Mouse (Mus musculus) liver, embryonic 15.5 days (tissue): Measurements from ENCODE around the gene Olfr803. TPM values are rescaled to one million over a fixed set of nuclear protein-coding genes. Genes with fewer than 3 reads are reported as not detected.

Experiments used
- ATAC-seq: fragments of 200-750 bp; cut with Nextera tagmentation; 2 replicates; pipeline ENCODE4 v1.8.0; 2017; ENCODE audit warnings: moderate number of reproducible peaks, mild to moderate bottlenecking, moderate library complexity; ENCODE audit not compliant: insufficient read depth
- H3K27ac ChIP-seq: fragments of 300-500 bp; sonication (generic); replicated peaks from 2 replicates; pipeline ENCODE4 v1.5.1; 2015; ENCODE audit warnings: mild to moderate bottlenecking, inconsistent platforms
- H3K27me3 ChIP-seq: fragments of 300-500 bp; sonication (generic); 2 replicates; pipeline ENCODE4 v1.6.1; 2015; ENCODE audit warnings: mild to moderate bottlenecking, inconsistent platforms
- H3K36me3 ChIP-seq: fragments of 300-500 bp; sonication (generic); replicated peaks from 2 replicates; pipeline ENCODE4 v1.6.1; 2015; ENCODE audit warnings: moderate library complexity, mild to moderate bottlenecking, inconsistent platforms
- H3K4me1 ChIP-seq: fragments of 300-500 bp; sonication (generic); replicated peaks from 2 replicates; pipeline ENCODE4 v1.6.1; 2015; ENCODE audit warnings: inconsistent platforms
- H3K4me2 ChIP-seq: fragments of 300-500 bp; sonication (generic); 2 replicates; pipeline ENCODE4 v1.6.1; 2015; ENCODE audit warnings: moderate library complexity, mild to moderate bottlenecking, inconsistent platforms
- H3K4me3 ChIP-seq: fragments of 300-500 bp; sonication (generic); replicated peaks from 2 replicates; pipeline ENCODE4 v1.5.1; 2015; ENCODE audit warnings: mild to moderate bottlenecking, inconsistent platforms
- H3K9ac ChIP-seq: fragments of 300-500 bp; sonication (generic); 2 replicates; pipeline ENCODE4 v1.6.1; 2015; ENCODE audit warnings: moderate library complexity, mild to moderate bottlenecking, inconsistent platforms
- H3K9me3 ChIP-seq: fragments of 300-500 bp; sonication (generic); replicated peaks from 2 replicates; pipeline ENCODE4 v1.6.1; 2016; ENCODE audit warnings: inconsistent platforms
- WGBS: fragments of 180-500 bp; shearing (Covaris S2); methylation state at CpG from one replicate; pipeline ENCODE4 v1.1.7; 2015; ENCODE audit warnings: mixed read lengths; ENCODE audit not compliant: insufficient replicate concordance; 5-methylcytosine and 5-hydroxymethylcytosine counted together
- microRNA-seq: library from miRNA; unstranded; fragments of <30 nt; microRNA quantifications from one replicate; pipeline ENCODE4, GENCODE M21; 2016
- polyA plus RNA-seq: library from polyadenylated mRNA; unstranded; fragments of >200 nt; fragmentation: Nextera tagmentation; extraction: Ambion mirVana; gene quantifications from 2 replicates; pipeline ENCODE4 v1.2.1, GENCODE M21; 2015

Gene Olfr803
- polyA plus RNA-seq, result not detected in 2 replicates

- Histone ChIP-seq H3K9me3 (no peaks in the 10 kb centered on the region), H3K9ac (no peak within 1 kb of the TSS), H3K27ac (no peak within 1 kb of the TSS), H3K4me2 (no peak within 1 kb of the TSS), H3K27me3 (no peaks in the 10 kb centered on the region), H3K36me3 (no peaks in the 10 kb centered on the region), H3K4me1 (no peaks in the 10 kb centered on the region), H3K4me3 (no peak within 1 kb of the TSS)
- WGBS, result 51% methylated on average over 2 of the region's 2 CpGs
- no peak for ATAC-seq
Observed at GRCm38 (mm10) chr10:129694186-129694585, at the start of gene Olfr803. TSS of gene Olfr803 (minus strand) at chr10:129694286.

GRCm38 (mm10) chr10:129741821-129742220, 47.7 kb upstream of the Olfr803 start, which contains the start of gene Olfr806:
TSS of gene Olfr806 (minus strand) at chr10:129741921.
- Histone ChIP-seq H3K4me1 (no peaks in the 10 kb centered on the region), H3K27me3 (no peaks in the 10 kb centered on the region), H3K4me3 (no peak within 1 kb of the TSS), H3K9me3 (no peaks in the 10 kb centered on the region), H3K27ac (no peak within 1 kb of the TSS), H3K9ac (no peak within 1 kb of the TSS), H3K36me3 (no peaks in the 10 kb centered on the region), H3K4me2 (no peak within 1 kb of the TSS)
- ATAC-seq, result no peak

- H3K36me3 ChIP-seq, result no peaks in the 10 kb centered on the region
- ATAC-seq, result no peak
- H3K27ac ChIP-seq, result no peak within 1 kb of the TSS
- H3K9ac ChIP-seq, result no peak within 1 kb of the TSS
- no peak within 1 kb of the TSS for H3K4me2 ChIP-seq
- WGBS, result 80% methylated on average over 2 of the region's 2 CpGs
- no peaks in the 10 kb centered on the region for H3K27me3 ChIP-seq
- no peaks in the 10 kb centered on the region for H3K9me3 ChIP-seq
- no peak within 1 kb of the TSS for H3K4me3 ChIP-seq
- H3K4me1 ChIP-seq, result no peaks in the 10 kb centered on the region
Observed at GRCm38 (mm10) chr10:129729275-129729674, 35.2 kb upstream of the Olfr803 start, which contains the start of gene Olfr805. TSS of gene Olfr805 (minus strand) at chr10:129729375.

GRCm38 (mm10) chr10:129702910-129703309, 8.8 kb upstream of the Olfr803 start, which contains the start of gene Olfr804:
TSS of gene Olfr804 (plus strand) at chr10:129703210.
- Histone ChIP-seq H3K9me3 (no peaks in the 10 kb centered on the region), H3K4me1 (no peaks in the 10 kb centered on the region), H3K9ac (no peak within 1 kb of the TSS), H3K36me3 (no peaks in the 10 kb centered on the region), H3K27ac (no peak within 1 kb of the TSS), H3K27me3 (no peaks in the 10 kb centered on the region), H3K4me3 (no peak within 1 kb of the TSS), H3K4me2 (no peak within 1 kb of the TSS)
- no peak for ATAC-seq

- Histone ChIP-seq H3K36me3 (no peaks in the 10 kb centered on the region), H3K9me3 (no peaks in the 10 kb centered on the region), H3K4me2 (no peak within 1 kb of the TSS), H3K4me1 (no peaks in the 10 kb centered on the region), H3K27me3 (no peaks in the 10 kb centered on the region), H3K9ac (no peak within 1 kb of the TSS), H3K4me3 (no peak within 1 kb of the TSS), H3K27ac (no peak within 1 kb of the TSS)
- no peak for ATAC-seq
- 35% methylated on average over 1 of the region's 1 CpGs for WGBS
Observed at GRCm38 (mm10) chr10:129688069-129688468, 6.0 kb downstream of the Olfr803 start, which contains the start of gene Olfr802. TSS of gene Olfr802 (minus strand) at chr10:129688169.

GRCm38 (mm10) chr10:129673765-129674164, 20.3 kb downstream of the Olfr803 start, which contains the start of gene Olfr801:
TSS of gene Olfr801 (minus strand) at chr10:129673865.
- 49% methylated on average over 1 of the region's 1 CpGs for WGBS
- H3K9ac ChIP-seq, result no peak within 1 kb of the TSS

GRCm38 (mm10) chr10:129657394-129657793, 36.7 kb downstream of the Olfr803 start, which contains the start of gene Olfr800:
TSS of gene Olfr800 (plus strand) at chr10:129657694.
- Histone ChIP-seq H3K36me3 (no peaks in the 10 kb centered on the region), H3K9me3 (no peaks in the 10 kb centered on the region), H3K4me2 (no peak within 1 kb of the TSS), H3K4me1 (no peaks in the 10 kb centered on the region), H3K4me3 (no peak within 1 kb of the TSS), H3K9ac (no peak within 1 kb of the TSS), H3K27me3 (no peaks in the 10 kb centered on the region), H3K27ac (no peak within 1 kb of the TSS)
- ATAC-seq, result no peak

More at GRCm38 (mm10) chr10:129673765-129674164, 20.3 kb downstream of the Olfr803 start, which contains the start of gene Olfr801:
- H3K9me3 ChIP-seq, result no peaks in the 10 kb centered on the region
- H3K4me1 ChIP-seq, result no peaks in the 10 kb centered on the region
- no peak within 1 kb of the TSS for H3K4me2 ChIP-seq
- no peak within 1 kb of the TSS for H3K27ac ChIP-seq
- ATAC-seq, result no peak
- H3K36me3 ChIP-seq, result no peaks in the 10 kb centered on the region
- H3K27me3 ChIP-seq, result no peaks in the 10 kb centered on the region
- H3K4me3 ChIP-seq, result no peak within 1 kb of the TSS

GRCm38 (mm10) chr10:129651763-129652162, 42.3 kb downstream of the Olfr803 start:
- 59% methylated on average over 1 of the region's 1 CpGs for WGBS
- ATAC-seq, result no peak

More at GRCm38 (mm10) chr10:129651763-129652162, 42.3 kb downstream of the Olfr803 start:
- no peaks in the 10 kb centered on the region for H3K4me1 ChIP-seq
- no peaks in the 10 kb centered on the region for H3K9me3 ChIP-seq
- H3K27me3 ChIP-seq, result no peaks in the 10 kb centered on the region
- H3K27ac ChIP-seq, result no peak overlapping the region
- no peaks in the 10 kb centered on the region for H3K36me3 ChIP-seq
- H3K4me2 ChIP-seq, result no peak overlapping the region
- H3K4me3 ChIP-seq, result no peak overlapping the region
- no peak overlapping the region for H3K9ac ChIP-seq

Small RNA genes within 50 kb of the gene (microRNA-seq; reads per million reads assigned to microRNA genes)
- not detected for gene Gm24485

Other genes starting within 250 kb of the Olfr803 start
- not detected in 2 replicates for gene Olfr787, start 232.4 kb downstream of the Olfr803 start, polyA plus RNA-seq
- not detected in 2 replicates for gene Olfr788, start 223.3 kb downstream of the Olfr803 start, polyA plus RNA-seq
- not detected in 2 replicates for gene Olfr789, start 209.5 kb downstream of the Olfr803 start, polyA plus RNA-seq
- not detected in 2 replicates for gene Olfr790, start 195.8 kb downstream of the Olfr803 start, polyA plus RNA-seq
- not detected in 2 replicates for gene Olfr791, start 172.5 kb downstream of the Olfr803 start, polyA plus RNA-seq
- not detected in 2 replicates for gene Olfr792, start 155.1 kb downstream of the Olfr803 start, polyA plus RNA-seq
- gene Olfr794, start 126.6 kb downstream of the Olfr803 start, polyA plus RNA-seq, result not detected in 2 replicates
- not detected in 2 replicates for gene Olfr796, start 81.7 kb downstream of the Olfr803 start, polyA plus RNA-seq
- not detected in 2 replicates for gene Olfr798, start 66.4 kb downstream of the Olfr803 start, polyA plus RNA-seq
- not detected in 2 replicates for gene Olfr799, start 56.8 kb downstream of the Olfr803 start, polyA plus RNA-seq
- gene Olfr800, start 36.6 kb downstream of the Olfr803 start, polyA plus RNA-seq, result not detected in 2 replicates
- not detected in 2 replicates for gene Olfr801, start 20.4 kb downstream of the Olfr803 start, polyA plus RNA-seq
- gene Olfr802, start 6.1 kb downstream of the Olfr803 start, polyA plus RNA-seq, result not detected in 2 replicates
- gene Olfr804, start 8.9 kb upstream of the Olfr803 start, polyA plus RNA-seq, result not detected in 2 replicates
- gene Olfr805, start 35.1 kb upstream of the Olfr803 start, polyA plus RNA-seq, result not detected in 2 replicates
- not detected in 2 replicates for gene Olfr806, start 47.6 kb upstream of the Olfr803 start, polyA plus RNA-seq
- gene Olfr807, start 63.5 kb upstream of the Olfr803 start, polyA plus RNA-seq, result not detected in 2 replicates
- gene Olfr808, start 71.2 kb upstream of the Olfr803 start, polyA plus RNA-seq, result not detected in 2 replicates
- gene Olfr809, start 80.4 kb upstream of the Olfr803 start, polyA plus RNA-seq, result not detected in 2 replicates
- not detected in 2 replicates for gene Olfr810, start 100.6 kb upstream of the Olfr803 start, polyA plus RNA-seq
- not detected in 2 replicates for gene Olfr811, start 110.1 kb upstream of the Olfr803 start, polyA plus RNA-seq
- not detected in 2 replicates for gene Olfr812, start 151.8 kb upstream of the Olfr803 start, polyA plus RNA-seq
- gene Olfr813, start 161.1 kb upstream of the Olfr803 start, polyA plus RNA-seq, result not detected in 2 replicates
- not detected in 2 replicates for gene Olfr814, start 185.6 kb upstream of the Olfr803 start, polyA plus RNA-seq
- gene Olfr815, start 211.6 kb upstream of the Olfr803 start, polyA plus RNA-seq, result not detected in 2 replicates
- not detected in 2 replicates for gene Olfr816, start 221.3 kb upstream of the Olfr803 start, polyA plus RNA-seq